Mouse (Mus musculus) kidney, adult 2 months (tissue): ENCODE results near the gene Il6ra. TPM values are rescaled to one million over a fixed set of nuclear protein-coding genes. Genes with fewer than 3 reads are reported as not detected.

Source experiments
- DNase-seq: peaks from one replicate; pipeline ENCODE4 v3.0.0; 2021
- H3K27ac ChIP-seq: fragments of 200-500 bp; 2 replicates; pipeline ENCODE4 v1.5.1; 2012; ENCODE audit warnings: low read depth, low read length, control low read depth, inconsistent platforms; ENCODE audit not compliant: insufficient read depth
- H3K27me3 ChIP-seq: fragments of 200-500 bp; replicated peaks from 2 replicates; pipeline ENCODE4 v1.6.1; 2012; ENCODE audit warnings: mild to moderate bottlenecking, moderate library complexity, low read length, inconsistent platforms; ENCODE audit not compliant: control insufficient read depth, insufficient read depth
- H3K36me3 ChIP-seq: fragments of 200-500 bp; 2 replicates; pipeline ENCODE4 v1.6.1; 2012; ENCODE audit warnings: mild to moderate bottlenecking, moderate library complexity, low read length, inconsistent platforms; ENCODE audit not compliant: control insufficient read depth, insufficient read depth
- H3K4me1 ChIP-seq: fragments of 200-500 bp; 2 replicates; pipeline ENCODE4 v1.6.1; 2011; ENCODE audit warnings: low read length; ENCODE audit not compliant: control insufficient read depth, insufficient read depth
- H3K4me3 ChIP-seq: fragments of 200-500 bp; 2 replicates; pipeline ENCODE4 v1.5.1; 2011; ENCODE audit warnings: mild to moderate bottlenecking, low read depth, low read length, control low read depth; ENCODE audit not compliant: insufficient read depth
- CTCF ChIP-seq: fragments of 200-500 bp; conservative IDR thresholded peaks from 2 replicates; pipeline ENCODE4 v1.5.1; 2011; ENCODE audit warnings: low read depth, mild to moderate bottlenecking, control low read depth, low read length, moderate library complexity, mixed read lengths; ENCODE audit not compliant: insufficient read depth, insufficient read length
- POLR2A ChIP-seq: fragments of 200-500 bp; IDR thresholded peaks from one replicate; pipeline ENCODE4 v1.6.1; 2011; ENCODE audit warnings: low read depth, low read length, control low read depth
- WGBS: fragments of 180-500 bp; shearing (Covaris S2); methylation state at CpG from one replicate; pipeline ENCODE4 v1.1.7; 2018; 5-methylcytosine and 5-hydroxymethylcytosine counted together
- polyA plus RNA-seq: library from polyadenylated mRNA; depleted of rRNA; stranded (reverse); fragments of >200 nt; gene quantifications from 2 replicates; pipeline ENCODE4 v1.2.3, GENCODE M21; 2012

Il6ra gene
- polyA plus RNA-seq, 1 experiment: 4.1 TPM

DNA sequence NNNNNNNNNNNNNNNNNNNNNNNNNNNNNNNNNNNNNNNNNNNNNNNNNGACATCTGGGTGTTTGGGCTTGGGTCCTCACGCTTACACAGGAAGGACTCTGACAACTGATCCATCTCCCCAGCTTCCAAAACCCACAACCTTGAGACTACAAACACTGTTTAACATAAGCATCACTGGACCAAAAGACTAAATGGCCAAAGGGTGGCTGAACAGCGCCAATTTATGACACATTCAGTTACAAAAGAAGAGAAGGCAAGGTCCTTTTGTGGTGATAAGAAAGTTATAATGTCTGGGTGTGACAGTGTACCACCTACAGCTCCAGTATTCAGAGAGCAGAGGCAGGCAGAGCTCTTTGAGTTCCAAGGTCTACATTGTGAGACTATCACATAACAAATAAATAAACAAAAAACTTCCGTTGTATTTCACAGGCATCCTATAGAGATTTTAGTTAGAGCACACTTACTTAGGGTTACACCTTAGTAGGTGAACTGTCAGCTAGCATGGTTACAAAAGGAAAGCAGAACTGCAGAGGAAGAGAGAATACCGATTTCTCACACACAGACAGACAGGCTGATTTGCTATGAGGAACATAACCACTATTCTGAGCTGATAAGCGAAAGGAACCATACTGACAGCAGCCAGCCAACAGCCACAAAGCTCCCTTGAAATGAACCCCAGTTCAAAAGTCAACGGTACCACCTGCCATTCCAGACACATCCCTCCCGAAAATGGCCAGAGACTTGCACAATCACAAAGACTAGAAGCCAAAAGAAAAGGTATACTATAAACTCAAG lies 43.4 kb upstream of the Il6ra start:
- TF ChIP-seq POLR2A (no peak), CTCF (no peak)
- DNase-seq: no peak
- Histone ChIP-seq H3K4me1 (no peaks in the 10 kb centered on the region; the same call in 1 of the 2 replicates), H3K27me3 (no peaks in the 10 kb centered on the region), H3K4me3 (no peak overlapping the region), H3K36me3 (no peaks in the 10 kb centered on the region), H3K27ac (no peak overlapping the region)
- 95% methylated on average over 7 of the region's 7 CpGs for WGBS

DNA sequence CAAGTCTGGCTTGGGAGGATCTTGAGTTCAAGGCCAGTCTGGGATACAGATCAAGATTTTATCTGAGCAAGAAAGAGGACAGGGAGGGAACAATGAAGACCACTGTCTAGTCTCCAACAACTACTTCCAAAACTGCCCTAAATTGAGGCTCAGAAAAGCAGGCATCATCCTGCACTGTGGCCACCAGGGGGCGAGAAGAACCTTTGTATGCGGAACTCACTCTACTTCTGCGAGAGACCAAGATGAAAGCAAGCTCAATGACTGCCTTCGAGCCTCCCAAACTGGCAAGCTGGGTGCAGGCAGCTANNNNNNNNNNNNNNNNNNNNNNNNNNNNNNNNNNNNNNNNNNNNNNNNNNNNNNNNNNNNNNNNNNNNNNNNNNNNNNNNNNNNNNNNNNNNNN lies 40.4 kb upstream of the Il6ra start:
- no peaks in the 10 kb centered on the region; the same call in 1 of the 2 replicates for H3K4me1 ChIP-seq
- DNase-seq: peak; percentile 84
- H3K36me3 ChIP-seq: no peaks in the 10 kb centered on the region
- TF ChIP-seq CTCF: peak; percentile 97
- no peak for TF ChIP-seq POLR2A
- no peaks in the 10 kb centered on the region for H3K27me3 ChIP-seq
- H3K4me3 ChIP-seq: no peak overlapping the region
- 0% methylated on average over 4 of the region's 4 CpGs for WGBS
- H3K27ac ChIP-seq: no peak overlapping the region

DNA sequence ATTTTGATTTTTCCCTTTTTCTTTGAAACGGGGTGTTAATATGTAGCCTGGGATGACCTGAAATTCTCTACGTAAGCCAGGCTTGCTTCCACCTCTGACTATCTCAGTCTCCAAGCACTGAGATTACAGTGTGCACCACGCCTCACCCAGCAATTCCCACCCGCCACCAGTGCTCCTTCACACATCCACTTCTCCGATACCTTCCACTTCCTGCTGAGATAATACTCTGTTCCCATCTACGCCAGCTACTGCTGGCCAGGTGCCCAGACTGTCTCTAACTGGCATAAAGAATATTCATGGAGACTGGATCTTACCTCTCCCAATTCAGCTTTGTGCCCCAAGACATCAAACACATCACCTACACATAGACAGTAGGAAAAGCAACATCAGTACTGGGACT lies 35.7 kb upstream of the Il6ra start:
- no peak overlapping the region for H3K4me3 ChIP-seq
- TF ChIP-seq POLR2A (no peak), CTCF (no peak)
- H3K36me3 ChIP-seq: no peaks in the 10 kb centered on the region
- no peaks in the 10 kb centered on the region; the same call in 1 of the 2 replicates for H3K4me1 ChIP-seq
- no peak overlapping the region for H3K27ac ChIP-seq
- no peaks in the 10 kb centered on the region for H3K27me3 ChIP-seq
- 88% methylated on average over 6 of the region's 6 CpGs for WGBS
- no peak for DNase-seq

DNA sequence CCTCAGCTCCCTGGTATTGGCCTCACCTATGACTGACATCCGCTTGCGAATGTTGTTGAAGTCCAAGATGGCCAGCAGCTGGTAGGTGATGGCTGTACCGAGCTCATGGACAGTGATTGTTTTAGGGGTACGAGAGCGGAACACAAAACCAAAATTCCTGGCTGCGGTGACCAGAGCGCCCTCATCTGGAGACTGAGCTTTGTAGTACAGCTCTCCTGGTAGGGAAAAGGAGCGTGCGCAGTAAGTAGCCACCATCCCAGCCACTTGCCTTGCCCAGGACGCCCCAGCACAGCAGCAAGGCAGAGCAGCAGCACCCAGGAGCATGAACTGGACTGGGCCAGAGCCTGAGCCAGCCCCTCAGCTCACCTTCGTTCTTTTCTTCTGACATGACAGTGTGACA lies 35.0 kb upstream of the Il6ra start:
- no peak overlapping the region for H3K27ac ChIP-seq
- 92% methylated on average over 11 of the region's 11 CpGs for WGBS
- H3K4me1 ChIP-seq: no peaks in the 10 kb centered on the region
- TF ChIP-seq CTCF: 0 out of 2 replicates have a peak, but pooled peaks have one; percentile 1
- TF ChIP-seq POLR2A: no peak
- no peak for DNase-seq
- no peak overlapping the region for H3K4me3 ChIP-seq
- no peaks in the 10 kb centered on the region for H3K27me3 ChIP-seq
- H3K36me3 ChIP-seq: no peaks in the 10 kb centered on the region

DNA sequence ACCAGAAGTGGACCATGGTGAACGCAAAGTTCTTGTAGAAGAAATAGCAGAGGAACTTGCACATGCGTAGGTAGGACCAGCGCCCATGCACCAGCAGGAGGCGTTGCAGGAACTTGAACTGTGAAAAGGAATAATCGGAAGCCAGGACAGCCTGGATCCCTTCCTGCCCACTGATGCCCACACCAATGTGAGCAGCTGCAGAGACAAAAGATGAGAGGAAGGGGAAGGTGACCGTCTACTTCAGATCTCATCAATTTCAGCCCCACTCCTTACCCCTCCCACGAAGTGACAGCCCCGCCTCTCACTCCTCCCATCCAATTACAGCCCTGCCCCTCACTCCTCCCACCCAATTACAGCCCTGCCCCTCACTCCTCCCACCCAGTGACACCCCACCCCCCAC lies 32.0 kb upstream of the Il6ra start:
- 76% methylated on average over 8 of the region's 8 CpGs for WGBS
- TF ChIP-seq CTCF (no peak), POLR2A (no peak)
- H3K4me3 ChIP-seq: no peak overlapping the region
- no peaks in the 10 kb centered on the region for H3K4me1 ChIP-seq
- no peak for DNase-seq
- H3K27ac ChIP-seq: no peak overlapping the region
- no peaks in the 10 kb centered on the region for H3K27me3 ChIP-seq
- no peaks in the 10 kb centered on the region for H3K36me3 ChIP-seq

DNA sequence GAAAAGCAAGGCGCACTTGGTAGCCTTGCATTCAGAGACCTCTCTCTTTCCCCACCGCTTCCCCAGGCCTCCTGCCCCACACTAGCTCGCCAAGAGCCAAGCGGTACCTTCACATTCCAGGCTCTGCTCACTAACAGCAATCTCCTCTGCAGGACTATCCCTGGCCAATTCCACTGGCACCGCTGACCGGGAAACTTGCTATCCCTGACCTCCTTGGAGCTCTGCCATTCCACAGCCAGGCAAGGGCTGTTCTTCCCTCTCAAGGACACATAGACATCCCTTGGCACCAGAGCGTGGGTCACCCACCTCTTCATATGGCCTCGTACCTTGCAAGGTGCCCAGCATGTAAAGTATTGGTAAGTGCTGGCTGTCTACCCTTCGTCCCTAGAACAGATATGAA lies 29.9 kb upstream of the Il6ra start:
- no peak for DNase-seq
- H3K4me1 ChIP-seq: no peaks in the 10 kb centered on the region
- WGBS: 77% methylated on average over 9 of the region's 9 CpGs
- H3K4me3 ChIP-seq: no peak overlapping the region
- no peak overlapping the region for H3K27ac ChIP-seq
- no peaks in the 10 kb centered on the region for H3K36me3 ChIP-seq
- no peak for TF ChIP-seq POLR2A
- no peak for TF ChIP-seq CTCF
- H3K27me3 ChIP-seq: no peaks in the 10 kb centered on the region

DNA sequence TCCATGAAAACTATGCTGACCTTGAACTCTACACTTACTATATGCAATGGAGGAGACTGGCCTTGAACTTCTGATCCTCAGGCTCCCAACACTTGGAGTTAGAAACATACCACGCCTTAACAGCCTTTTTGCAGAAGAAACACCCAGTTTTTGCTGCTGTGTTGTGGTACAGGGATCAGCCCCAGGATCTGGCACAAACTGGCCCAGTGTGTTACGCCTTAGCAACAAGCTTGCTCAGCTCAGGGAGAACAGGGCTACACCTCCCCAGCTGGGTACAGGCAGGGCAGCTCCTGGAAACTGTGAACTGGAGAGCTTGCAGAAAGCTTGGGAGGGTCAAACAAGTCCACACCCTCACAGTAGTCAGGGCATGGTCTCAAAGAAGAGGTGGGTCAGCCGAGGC lies 23.5 kb upstream of the Il6ra start:
- DNase-seq: no peak
- TF ChIP-seq CTCF: no peak
- TF ChIP-seq POLR2A: no peak
- H3K27me3 ChIP-seq: no peaks in the 10 kb centered on the region
- H3K36me3 ChIP-seq: no peaks in the 10 kb centered on the region
- H3K4me3 ChIP-seq: no peak overlapping the region
- no peak overlapping the region for H3K27ac ChIP-seq
- 95% methylated on average over 3 of the region's 3 CpGs for WGBS
- H3K4me1 ChIP-seq: no peaks in the 10 kb centered on the region
